Mouse (Mus musculus): ENCODE data around the gene Acsbg1.
"Not testable (repeated sequence)": the region's sequence is repeated elsewhere in the genome, so short reads cannot be mapped to it uniquely, and the experiment has no call there.

Acsbg1 gene

GRCm38 (mm10) chr9:54661605-54662377 lies at the start of gene Acsbg1:
Gene Acsbg1, minus strand, starts transcription at chr9:54661870.
- no peak for DNase-seq (ENCODE audit: low spot score in 2 of 2)

GRCm38 (mm10) chr9:54708085-54708484 lies 46.4 kb upstream of the Acsbg1 start:
- DNase-seq (ENCODE audit: low spot score in 2 of 2), result no peak

- no peak for DNase-seq (ENCODE audit: low spot score in 2 of 2)
Measured at GRCm38 (mm10) chr9:54707288-54707999, 45.8 kb upstream of the Acsbg1 start.

- no peak for DNase-seq (ENCODE audit: low spot score in 2 of 2)
Measured at GRCm38 (mm10) chr9:54705561-54705960, 43.9 kb upstream of the Acsbg1 start.

- no peak for DNase-seq (ENCODE audit: low spot score in 2 of 2)
Measured at GRCm38 (mm10) chr9:54704361-54704760, 42.7 kb upstream of the Acsbg1 start.

- no peak for DNase-seq (ENCODE audit: low spot score in 2 of 2)
Measured at GRCm38 (mm10) chr9:54702581-54702980, 40.9 kb upstream of the Acsbg1 start.

- no peak for DNase-seq (ENCODE audit: low spot score in 2 of 2)
Measured at GRCm38 (mm10) chr9:54700746-54701145, 39.1 kb upstream of the Acsbg1 start.

GRCm38 (mm10) chr9:54700174-54700475 lies 38.5 kb upstream of the Acsbg1 start:
- no peak for DNase-seq (ENCODE audit: low spot score in 2 of 2)

- peak; percentile 52 to 60 for DNase-seq (ENCODE audit: low spot score in 2 of 2)
Measured at GRCm38 (mm10) chr9:54699345-54700173, 37.9 kb upstream of the Acsbg1 start.

GRCm38 (mm10) chr9:54699087-54699344 lies 37.3 kb upstream of the Acsbg1 start:
- DNase-seq (ENCODE audit: low spot score in 2 of 2), result no peak

- peak; percentile 41 to 46 for DNase-seq (ENCODE audit: low spot score in 2 of 2)
Measured at GRCm38 (mm10) chr9:54698318-54699086, 36.8 kb upstream of the Acsbg1 start, which contains the start of gene Dnaja4. Gene Dnaja4, plus strand, starts transcription at chr9:54698873.

- not testable (repeated sequence) for DNase-seq (ENCODE audit: low spot score in 2 of 2)
Measured at GRCm38 (mm10) chr9:54691241-54691805, 29.7 kb upstream of the Acsbg1 start.

GRCm38 (mm10) chr9:54690697-54691096 lies 29.0 kb upstream of the Acsbg1 start:
- not testable (repeated sequence) for DNase-seq (ENCODE audit: low spot score in 2 of 2)

- DNase-seq (ENCODE audit: low spot score in 2 of 2), result no peak
Measured at GRCm38 (mm10) chr9:54689446-54689845, 27.8 kb upstream of the Acsbg1 start.

GRCm38 (mm10) chr9:54687246-54688236 lies 25.9 kb upstream of the Acsbg1 start:
- DNase-seq (ENCODE audit: low spot score in 2 of 2), result no peak

- no peak for DNase-seq (ENCODE audit: low spot score in 2 of 2)
Measured at GRCm38 (mm10) chr9:54683814-54684605, 22.3 kb upstream of the Acsbg1 start.

- no peak for DNase-seq (ENCODE audit: low spot score in 2 of 2)
Measured at GRCm38 (mm10) chr9:54682846-54683245, 21.2 kb upstream of the Acsbg1 start.

GRCm38 (mm10) chr9:54676531-54676986 lies 14.9 kb upstream of the Acsbg1 start:
- peak; percentile 37 to 64 for DNase-seq (ENCODE audit: low spot score in 2 of 2)

GRCm38 (mm10) chr9:54673887-54674286 lies 12.2 kb upstream of the Acsbg1 start:
- DNase-seq (ENCODE audit: low spot score in 2 of 2), result no peak

Data from spleen, postnatal 14 days (tissue).